Mouse (Mus musculus) neural tube, embryonic 13.5 days (tissue): ENCODE measurements at regions not wholly inside any gene's neighbourhood (a gene's known extent, or its start where the extent isn't known, plus 50 kb on each side); places are given as distances from the start of the nearest gene placed in this dataset.
A peak's percentile ranks its signal among the peaks of the same experiment; 100 is the strongest.

ENCODE experiments used
- ATAC-seq: fragments of 200-750 bp; cut with Nextera tagmentation; 2 replicates; pipeline ENCODE4 v1.8.0; 2017; ENCODE audit warnings: low read depth, mild to moderate bottlenecking, moderate TSS enrichment, moderate library complexity
- H3K27ac ChIP-seq: fragments of 300-500 bp; sonication (generic); replicated peaks from 2 replicates; pipeline ENCODE4 v1.5.1; 2015; ENCODE audit warnings: moderate library complexity, mild to moderate bottlenecking, inconsistent platforms
- H3K27me3 ChIP-seq: fragments of 300-500 bp; sonication (generic); 2 replicates; pipeline ENCODE4 v1.6.1; 2015; ENCODE audit warnings: mild to moderate bottlenecking, inconsistent platforms
- H3K36me3 ChIP-seq: fragments of 300-500 bp; sonication (generic); 2 replicates; pipeline ENCODE4 v1.6.1; 2015; ENCODE audit warnings: mild to moderate bottlenecking, inconsistent platforms
- H3K4me1 ChIP-seq: fragments of 300-500 bp; sonication (generic); replicated peaks from 2 replicates; pipeline ENCODE4 v1.6.1; 2015; ENCODE audit warnings: inconsistent platforms
- H3K4me2 ChIP-seq: fragments of 300-500 bp; sonication (generic); 2 replicates; pipeline ENCODE4 v1.6.1; 2015; ENCODE audit warnings: inconsistent platforms, mild to moderate bottlenecking, moderate library complexity
- H3K4me3 ChIP-seq: fragments of 300-500 bp; sonication (generic); 2 replicates; pipeline ENCODE4 v1.5.1; 2015; ENCODE audit warnings: mild to moderate bottlenecking, inconsistent platforms
- H3K9ac ChIP-seq: fragments of 300-500 bp; sonication (generic); 2 replicates; pipeline ENCODE4 v1.6.1; 2015; ENCODE audit warnings: moderate library complexity, mild to moderate bottlenecking, inconsistent platforms
- H3K9me3 ChIP-seq: fragments of 300-500 bp; sonication (generic); 2 replicates; pipeline ENCODE4 v1.6.1; 2016; ENCODE audit warnings: inconsistent platforms
- WGBS: fragments of 180-500 bp; shearing (Covaris S2); methylation state at CpG from one replicate; pipeline ENCODE4 v1.1.7; 2015; 5-methylcytosine and 5-hydroxymethylcytosine counted together

GRCm38 (mm10) chr6:140261813-140262212 lies 162.0 kb upstream of the Plekha5 start:
- no peaks in the 10 kb centered on the region for H3K4me1 ChIP-seq
- whole genome bisulfite sequencing = 92% methylated on average over 1 of the region's 1 CpGs
- no peak for ATAC-seq
- H3K27me3 ChIP-seq = no peaks in the 10 kb centered on the region
- no peak overlapping the region for H3K9ac ChIP-seq
- no peaks in the 10 kb centered on the region for H3K9me3 ChIP-seq
- no peak overlapping the region for H3K27ac ChIP-seq
- H3K4me2 ChIP-seq = no peak overlapping the region
- H3K36me3 ChIP-seq = no peaks in the 10 kb centered on the region
- H3K4me3 ChIP-seq = no peak overlapping the region

DNA sequence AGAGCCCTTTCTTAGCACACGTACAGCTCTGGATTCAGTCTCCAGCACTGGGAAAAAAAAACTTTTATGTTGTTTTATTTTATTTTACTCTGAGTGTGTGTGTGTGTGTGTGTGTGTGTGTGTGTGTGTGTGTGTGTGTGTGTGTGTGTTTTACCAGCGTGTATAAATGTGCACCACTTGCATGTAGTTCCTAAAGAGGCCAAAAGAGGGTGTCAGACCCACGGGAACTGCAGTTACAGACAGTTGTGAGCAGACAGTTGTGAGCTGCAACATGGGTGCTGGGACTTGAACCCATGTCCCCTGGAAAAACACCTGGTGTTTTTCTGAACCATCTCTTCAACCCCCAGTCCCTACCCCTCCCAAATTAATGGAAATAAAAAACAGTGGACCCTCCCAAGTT lies 165.1 kb upstream of the Plekha5 start:
- Histone ChIP-seq H3K4me3 (no peak overlapping the region), H3K4me2 (no peak overlapping the region), H3K9ac (no peak overlapping the region), H3K9me3 (no peaks in the 10 kb centered on the region), H3K27me3 (no peaks in the 10 kb centered on the region), H3K27ac (no peak overlapping the region), H3K4me1 (no peaks in the 10 kb centered on the region), H3K36me3 (no peaks in the 10 kb centered on the region)
- no peak for ATAC-seq
- WGBS = 88% methylated on average over 3 of the region's 3 CpGs

DNA sequence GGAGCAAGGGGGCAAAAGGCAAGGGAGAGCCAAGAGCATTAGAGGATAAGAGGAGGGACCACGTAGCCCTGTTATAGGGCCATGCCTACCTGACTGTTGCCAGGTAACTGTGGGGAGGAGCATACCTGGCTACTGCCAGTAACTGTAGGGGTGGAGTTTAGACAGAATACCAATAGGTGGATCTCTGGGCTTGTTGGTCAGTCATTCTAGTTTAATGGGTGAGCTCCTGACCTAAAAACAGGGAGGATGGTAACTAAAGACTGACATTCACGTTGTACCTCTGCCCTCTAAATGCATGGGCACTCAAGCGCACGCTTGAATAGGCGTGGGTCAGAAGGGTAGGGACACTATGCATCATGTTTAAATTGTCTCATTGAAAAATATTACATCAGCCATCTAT lies 165.8 kb upstream of the Plekha5 start:
- H3K36me3 ChIP-seq = no peaks in the 10 kb centered on the region
- H3K4me2 ChIP-seq = no peak overlapping the region
- H3K4me1 ChIP-seq = no peaks in the 10 kb centered on the region
- no peak for ATAC-seq
- no peak overlapping the region for H3K4me3 ChIP-seq
- no peak overlapping the region for H3K9ac ChIP-seq
- H3K9me3 ChIP-seq = no peaks in the 10 kb centered on the region
- H3K27ac ChIP-seq = no peak overlapping the region
- H3K27me3 ChIP-seq = no peaks in the 10 kb centered on the region
- 80% methylated on average over 5 of the region's 5 CpGs for WGBS

DNA sequence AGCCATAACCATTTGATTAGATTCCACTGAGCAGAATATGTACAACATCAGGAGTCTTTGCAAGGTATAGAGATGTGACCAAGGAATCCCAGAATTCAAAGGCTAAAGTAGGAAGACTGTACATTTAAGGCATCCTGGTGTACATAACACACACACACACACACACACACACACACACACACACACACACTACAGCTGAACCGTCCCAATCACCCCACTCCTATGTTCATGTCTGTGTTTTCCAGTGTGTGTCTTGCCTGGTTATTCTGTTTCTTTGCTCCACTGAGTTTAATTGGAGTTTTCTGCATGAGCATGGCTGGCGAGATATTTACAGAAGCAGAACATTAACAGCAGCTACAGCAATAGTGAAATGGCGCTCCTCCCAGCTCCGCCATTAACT lies 172.3 kb upstream of the Plekha5 start:
- peak; percentile 40; the same call in 1 of the 2 replicates for ATAC-seq
- H3K27ac ChIP-seq = peak overlapping the region; percentile 43

DNA sequence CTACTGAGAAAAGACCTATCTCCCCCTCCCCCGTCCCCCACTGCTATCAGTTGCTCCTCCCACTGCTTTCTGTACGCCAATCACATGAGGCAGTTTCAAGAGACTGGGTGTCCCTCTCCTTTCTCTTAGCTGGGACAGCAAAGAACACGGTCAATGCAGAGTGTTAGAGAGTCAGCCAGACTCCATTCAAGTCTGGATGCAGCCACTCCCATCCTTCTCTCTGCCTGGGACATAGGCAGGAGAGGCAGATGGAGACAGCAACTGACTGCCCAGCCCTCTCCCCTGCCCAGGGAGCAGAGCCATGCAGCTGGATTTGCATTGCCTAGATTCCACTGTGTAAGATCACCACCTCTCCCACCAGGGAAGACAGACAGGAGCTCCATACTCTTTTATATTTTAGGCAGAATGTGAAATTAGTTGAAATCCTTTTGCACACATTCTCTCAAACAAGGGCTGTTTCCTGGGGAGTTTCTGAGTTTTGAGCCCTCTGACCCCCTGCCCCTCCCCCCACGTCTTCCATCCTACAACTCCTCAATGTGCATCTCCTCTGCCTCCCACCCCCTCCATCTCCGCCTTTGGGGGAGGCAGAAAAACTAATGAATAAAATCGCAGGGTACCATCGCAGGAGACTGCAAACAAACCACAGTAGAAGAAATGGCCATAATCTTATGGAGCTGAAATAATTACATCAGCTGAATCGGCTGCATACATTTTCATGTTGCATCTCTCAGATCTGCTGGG lies 180.3 kb upstream of the Plekha5 start:
- H3K9ac ChIP-seq = no peak overlapping the region
- 39% methylated on average over 8 of the region's 8 CpGs for WGBS
- no peak overlapping the region for H3K4me3 ChIP-seq
- H3K36me3 ChIP-seq = no peaks in the 10 kb centered on the region
- no peak overlapping the region for H3K27ac ChIP-seq
- peaks cover 5% of the 10 kb centered on the region; the same call in 1 of the 2 replicates for H3K4me1 ChIP-seq
- no peak for ATAC-seq
- H3K4me2 ChIP-seq = no peak overlapping the region
- no peaks in the 10 kb centered on the region for H3K9me3 ChIP-seq
- no peaks in the 10 kb centered on the region for H3K27me3 ChIP-seq

More for the DNA sequence above, 172.3 kb upstream of the Plekha5 start:
- Histone ChIP-seq H3K27me3 (no peaks in the 10 kb centered on the region), H3K9me3 (no peaks in the 10 kb centered on the region), H3K9ac (no peak overlapping the region), H3K4me2 (no peak overlapping the region), H3K4me3 (no peak overlapping the region), H3K36me3 (no peaks in the 10 kb centered on the region), H3K4me1 (no peaks in the 10 kb centered on the region)
- 55% methylated on average over 4 of the region's 4 CpGs for WGBS

DNA sequence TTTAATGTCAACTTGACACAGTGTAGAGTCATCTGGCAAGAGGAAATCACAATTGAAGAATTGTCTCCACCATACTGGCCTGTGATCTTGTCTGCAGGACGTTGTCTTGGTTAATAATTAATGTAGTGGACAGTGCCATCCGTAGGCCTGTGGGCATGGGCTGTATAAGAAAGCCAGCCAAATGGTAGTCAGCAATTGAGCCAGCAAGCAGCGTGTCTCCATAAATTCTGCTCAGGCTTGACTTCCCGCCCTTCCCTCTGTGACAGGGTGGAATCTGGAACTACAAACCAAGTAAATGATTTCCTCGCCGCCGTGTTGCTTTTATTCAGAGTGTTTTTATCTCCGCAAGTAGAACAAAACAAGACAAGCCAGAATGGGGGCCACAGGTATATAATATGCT lies 184.5 kb upstream of the Plekha5 start:
- Histone ChIP-seq H3K9ac (no peak overlapping the region), H3K27me3 (no peaks in the 10 kb centered on the region), H3K9me3 (no peaks in the 10 kb centered on the region), H3K27ac (no peak overlapping the region), H3K36me3 (no peaks in the 10 kb centered on the region), H3K4me1 (peaks cover 5% of the 10 kb centered on the region; the same call in 1 of the 2 replicates), H3K4me2 (no peak overlapping the region), H3K4me3 (no peak overlapping the region)
- 30% methylated on average over 8 of the region's 8 CpGs for WGBS
- ATAC-seq = no peak

- no peaks in the 10 kb centered on the region for H3K36me3 ChIP-seq
- peaks cover 11% of the 10 kb centered on the region for H3K4me1 ChIP-seq
- WGBS = 88% methylated on average over 4 of the region's 4 CpGs
- H3K27me3 ChIP-seq = no peaks in the 10 kb centered on the region
- ATAC-seq = no peak
- H3K4me2 ChIP-seq = no peak overlapping the region
- no peak overlapping the region for H3K4me3 ChIP-seq
- no peaks in the 10 kb centered on the region for H3K9me3 ChIP-seq
- H3K9ac ChIP-seq = no peak overlapping the region
- no peak overlapping the region for H3K27ac ChIP-seq
Measured at GRCm38 (mm10) chr6:140231537-140231936, 190.3 kb upstream of the Plcz1 start.

DNA sequence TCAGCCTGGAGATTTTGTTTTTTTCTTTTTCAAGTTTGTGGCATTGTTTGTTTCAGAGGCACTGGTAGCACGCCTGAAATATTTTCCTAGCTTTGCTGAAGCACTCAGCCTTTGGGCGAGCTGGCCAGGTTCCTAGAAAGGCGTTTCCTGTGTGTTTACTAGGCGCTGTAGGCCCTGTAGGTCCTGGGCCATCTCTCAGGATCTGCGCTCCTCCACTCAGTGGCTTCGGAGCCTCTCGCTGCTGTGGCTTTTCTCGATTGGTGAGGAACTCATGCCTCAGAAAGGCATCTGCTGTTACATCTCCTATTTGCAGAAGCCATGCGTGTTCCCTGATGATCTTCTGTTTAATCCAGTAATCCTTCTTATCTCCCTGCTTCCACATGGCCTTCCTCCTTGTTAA lies 188.0 kb upstream of the Plcz1 start:
- Histone ChIP-seq H3K27ac (no peak overlapping the region; the same call in 1 of the 2 replicates), H3K9ac (no peak overlapping the region), H3K27me3 (no peaks in the 10 kb centered on the region), H3K4me3 (no peak overlapping the region), H3K9me3 (no peaks in the 10 kb centered on the region), H3K36me3 (no peaks in the 10 kb centered on the region), H3K4me2 (no peak overlapping the region), H3K4me1 (peaks cover 11% of the 10 kb centered on the region)
- 80% methylated on average over 9 of the region's 9 CpGs for WGBS
- ATAC-seq = no peak

- Histone ChIP-seq H3K4me2 (no peak overlapping the region), H3K4me3 (no peak overlapping the region), H3K9ac (no peak overlapping the region), H3K36me3 (no peaks in the 10 kb centered on the region), H3K4me1 (peaks cover 11% of the 10 kb centered on the region), H3K27me3 (no peaks in the 10 kb centered on the region), H3K27ac (no peak overlapping the region), H3K9me3 (no peaks in the 10 kb centered on the region)
- ATAC-seq = no peak
- 62% methylated on average over 7 of the region's 7 CpGs for WGBS
Measured at GRCm38 (mm10) chr6:140228741-140229140, 187.5 kb upstream of the Plcz1 start.

- WGBS = 74% methylated on average over 1 of the region's 1 CpGs
- no peaks in the 10 kb centered on the region for H3K27me3 ChIP-seq
- H3K27ac ChIP-seq = no peak overlapping the region; the same call in 1 of the 2 replicates
- H3K36me3 ChIP-seq = no peaks in the 10 kb centered on the region
- no peaks in the 10 kb centered on the region for H3K9me3 ChIP-seq
- 0 out of 2 replicates have a peak, but pooled peaks have one; percentile 40 for ATAC-seq
- no peak overlapping the region for H3K9ac ChIP-seq
- no peak overlapping the region for H3K4me2 ChIP-seq
- H3K4me1 ChIP-seq = 0 out of 2 replicates have a peak, but pooled peaks cover 6% of the 10 kb centered on the region
- no peak overlapping the region for H3K4me3 ChIP-seq
Measured at GRCm38 (mm10) chr6:140222534-140223324, 181.5 kb upstream of the Plcz1 start.

DNA sequence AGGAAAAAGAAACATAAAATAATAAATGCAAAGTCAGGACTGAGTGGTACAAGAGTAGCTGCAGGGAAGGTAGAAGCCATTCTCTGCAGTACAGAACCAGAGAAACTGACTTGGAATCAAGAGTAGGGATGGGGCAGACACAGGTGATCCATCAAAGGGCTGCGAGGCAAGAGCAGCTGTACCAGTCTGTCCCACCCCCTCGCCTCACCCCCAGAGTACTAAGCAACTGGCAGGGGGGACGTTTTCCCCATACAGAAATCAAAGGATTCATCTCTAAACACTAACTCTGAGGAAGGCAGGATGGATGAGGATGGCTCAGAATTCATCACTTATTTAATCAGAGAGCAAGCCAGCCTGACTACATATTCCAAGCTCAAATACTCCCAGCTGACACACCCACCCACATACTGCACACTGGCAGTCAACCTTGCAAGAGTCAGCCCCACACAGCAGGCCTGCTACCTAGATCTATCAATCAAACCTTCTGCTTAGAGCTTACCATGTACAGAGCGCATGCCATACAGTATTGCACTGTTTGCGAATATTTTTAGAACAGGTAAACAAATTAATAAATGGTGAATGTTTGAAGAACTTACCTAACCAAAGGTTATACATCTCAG lies 180.5 kb upstream of the Plcz1 start:
- no peaks in the 10 kb centered on the region for H3K36me3 ChIP-seq
- no peak overlapping the region for H3K9ac ChIP-seq
- H3K9me3 ChIP-seq = no peaks in the 10 kb centered on the region
- no peak overlapping the region for H3K4me2 ChIP-seq
- no peaks in the 10 kb centered on the region for H3K27me3 ChIP-seq
- H3K4me3 ChIP-seq = no peak overlapping the region
- peak overlapping the region; percentile 18; the same call in 1 of the 2 replicates for H3K27ac ChIP-seq
- H3K4me1 ChIP-seq = 0 out of 2 replicates have a peak, but pooled peaks cover 6% of the 10 kb centered on the region
- WGBS = 69% methylated on average over 5 of the region's 5 CpGs
- ATAC-seq = peak; percentile 56; the same call in 1 of the 2 replicates

DNA sequence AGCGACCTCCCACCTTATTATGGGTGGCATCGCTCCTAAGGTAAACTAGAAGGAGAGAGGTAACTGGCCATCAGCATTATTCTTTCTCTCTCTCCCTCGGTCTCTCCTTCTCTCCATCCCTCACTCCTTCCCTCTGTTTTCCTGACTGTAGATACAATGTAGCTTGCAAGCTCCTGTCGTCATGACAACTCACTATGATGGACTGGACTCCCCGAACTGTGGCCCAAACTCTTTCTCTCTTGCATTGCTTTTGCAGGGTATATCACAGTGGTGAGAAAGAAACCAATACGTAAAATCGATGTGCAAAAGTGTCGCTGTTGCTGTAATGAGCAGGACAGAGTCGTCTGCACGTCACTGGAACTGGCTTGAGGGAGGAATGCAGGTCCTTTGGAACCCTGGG lies 177.5 kb upstream of the Plcz1 start:
- 85% methylated on average over 10 of the region's 10 CpGs for WGBS
- Histone ChIP-seq H3K27me3 (no peaks in the 10 kb centered on the region), H3K4me1 (0 out of 2 replicates have a peak, but pooled peaks cover 6% of the 10 kb centered on the region), H3K4me2 (no peak overlapping the region), H3K9ac (no peak overlapping the region), H3K9me3 (no peaks in the 10 kb centered on the region), H3K4me3 (no peak overlapping the region), H3K27ac (no peak overlapping the region), H3K36me3 (no peaks in the 10 kb centered on the region)
- no peak for ATAC-seq
